Mouse (Mus musculus) T-cell, adult 2 months (primary cell): ENCODE results near the gene Skap2.

Experiments used
- DNase-seq: peaks from one replicate; pipeline ENCODE4 v3.0.0; 2022; ENCODE audit warnings: low spot score

Gene Skap2

DNA sequence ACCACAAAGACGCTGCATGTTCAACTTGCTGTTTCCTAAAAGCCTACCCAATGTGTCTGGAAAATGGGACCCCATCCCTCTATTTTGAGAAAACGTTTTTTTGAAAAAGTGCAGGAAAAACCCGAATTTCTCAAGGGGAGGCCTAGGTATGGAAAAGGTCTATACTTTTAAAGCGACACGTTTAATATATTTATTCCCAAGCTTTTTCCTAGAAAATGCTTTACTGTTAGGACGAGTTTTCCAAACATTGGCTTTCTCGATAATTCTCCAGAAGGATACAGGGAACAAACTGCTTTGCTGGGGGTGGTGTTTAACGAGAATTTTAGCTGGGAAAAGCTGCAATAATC is 6.8 kb downstream of the Skap2 start:
- no peak for DNase-seq

DNA sequence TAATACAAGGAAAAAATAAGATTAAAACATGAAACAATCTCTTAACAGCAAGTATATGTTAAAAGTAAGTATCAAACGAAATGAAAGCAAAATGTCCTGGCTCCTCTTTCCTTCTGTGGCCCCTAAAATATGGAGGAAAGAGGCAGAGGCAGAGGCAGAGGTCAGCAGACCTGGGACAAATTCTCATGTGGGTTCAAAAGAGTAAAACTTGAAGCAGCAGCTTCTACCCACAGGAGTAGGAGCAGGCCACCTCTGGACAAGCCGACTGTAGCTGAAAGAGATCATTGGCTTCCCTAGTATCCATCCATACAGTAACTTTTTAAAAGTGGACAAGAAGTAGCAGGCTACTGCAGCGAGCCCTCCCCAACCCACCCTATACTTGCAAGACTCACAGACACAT is 7.4 kb downstream of the Skap2 start:
- no peak for DNase-seq

DNA sequence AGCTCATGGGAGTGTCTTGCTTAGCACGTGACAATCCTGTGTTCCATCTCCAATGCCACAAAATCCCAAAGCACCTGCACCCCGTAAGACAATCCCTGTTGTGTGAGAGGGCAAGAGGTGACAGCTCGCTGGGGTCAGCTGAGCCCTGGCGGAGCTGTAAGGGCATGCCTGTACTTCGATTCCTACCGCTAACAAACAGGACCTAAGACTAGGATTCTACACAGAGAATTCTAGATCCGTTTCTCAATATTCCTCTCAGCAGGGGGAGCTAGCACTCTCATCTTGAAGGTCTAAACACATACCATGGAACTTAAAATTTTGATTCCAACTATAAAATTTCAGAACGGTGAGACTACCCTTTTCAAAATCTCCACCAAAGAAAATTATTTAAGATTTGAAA is 9.7 kb downstream of the Skap2 start:
- DNase-seq = no peak

DNA sequence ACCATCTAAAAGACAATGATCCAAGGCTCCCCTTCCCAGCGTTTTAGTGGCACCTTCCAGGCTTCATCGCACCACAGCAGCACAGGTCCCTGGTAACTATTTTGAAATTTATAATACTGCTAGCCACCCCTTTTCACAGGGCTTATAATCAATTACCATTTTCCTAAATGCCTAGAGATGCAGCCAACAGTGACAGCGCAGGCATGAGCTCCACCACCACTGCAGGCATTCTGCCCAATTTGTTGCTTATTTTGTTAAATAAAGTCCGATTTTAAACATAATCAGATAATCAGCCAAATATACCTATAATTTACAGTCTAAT is 13.2 kb downstream of the Skap2 start:
- DNase-seq = no peak

DNA sequence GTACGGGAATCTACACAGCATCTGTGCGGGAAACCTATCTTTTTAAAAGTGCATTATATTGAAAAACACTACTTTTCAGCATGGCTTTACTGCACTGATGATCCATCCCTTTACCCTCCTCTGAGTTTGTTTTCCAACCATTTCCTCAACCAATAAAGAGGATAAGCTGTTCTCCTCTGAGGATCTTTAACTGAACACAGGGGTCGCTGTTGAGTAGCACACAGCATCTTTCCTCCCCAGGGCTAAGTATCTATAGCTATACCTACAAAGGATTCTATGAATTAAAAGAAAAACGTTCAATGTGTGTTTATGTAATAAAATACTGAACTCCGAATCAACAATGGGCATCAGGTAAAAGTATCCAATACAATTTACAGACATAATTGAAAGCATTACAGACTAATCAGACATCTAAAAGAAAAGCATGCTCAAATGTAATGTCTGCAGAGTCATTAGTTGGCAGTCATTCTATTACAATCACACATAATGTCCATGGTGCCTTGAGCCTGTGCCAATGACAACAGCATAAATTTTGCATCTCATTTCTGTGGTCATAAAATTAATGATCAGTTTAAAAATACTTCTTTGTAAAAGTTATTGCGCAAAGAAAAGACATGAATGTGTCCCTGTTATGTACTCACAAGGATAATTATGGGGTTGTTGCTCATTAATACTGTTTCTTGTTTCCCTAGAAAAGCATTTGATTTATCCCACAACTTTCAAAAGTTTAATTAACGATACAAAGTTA is 13.8 kb downstream of the Skap2 start:
- DNase-seq = peak; percentile 12

DNA sequence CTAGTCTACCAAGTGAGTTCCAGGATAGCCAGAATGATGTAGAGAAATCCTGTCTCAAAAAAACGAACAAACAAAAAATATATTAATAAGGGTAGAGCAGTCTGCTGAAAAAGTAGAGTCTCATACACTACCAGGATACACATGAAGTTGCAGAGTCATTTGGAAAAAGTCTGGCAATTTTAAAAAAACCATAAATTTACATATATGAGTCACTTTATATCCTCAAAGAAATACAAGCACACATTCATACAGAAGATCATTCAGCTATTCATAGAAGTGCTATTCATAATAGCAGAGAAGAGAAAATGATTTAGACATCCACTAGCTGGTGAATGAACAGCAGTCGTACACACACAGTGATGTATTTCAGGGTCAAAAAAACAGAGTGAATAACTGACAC is 24.4 kb downstream of the Skap2 start:
- DNase-seq = no peak

DNA sequence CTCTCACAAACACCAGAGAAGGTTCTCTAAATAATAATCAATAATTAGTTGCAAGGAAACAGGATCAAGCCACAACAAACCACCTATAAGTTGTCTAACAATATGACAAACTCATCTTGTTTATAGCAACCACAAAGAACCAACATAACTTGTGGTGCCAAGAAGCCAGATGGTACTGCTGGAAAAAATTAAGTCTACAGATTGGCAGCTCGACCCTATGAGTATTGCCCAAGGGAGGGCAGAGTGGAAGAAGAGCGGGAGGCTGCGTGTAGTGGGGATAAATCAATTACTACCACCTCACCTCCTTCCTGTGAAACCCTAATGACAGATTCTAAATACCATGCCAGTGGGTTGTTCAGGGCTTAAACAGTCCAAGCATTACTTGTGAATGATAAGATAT is 34.7 kb downstream of the Skap2 start:
- no peak for DNase-seq

DNA sequence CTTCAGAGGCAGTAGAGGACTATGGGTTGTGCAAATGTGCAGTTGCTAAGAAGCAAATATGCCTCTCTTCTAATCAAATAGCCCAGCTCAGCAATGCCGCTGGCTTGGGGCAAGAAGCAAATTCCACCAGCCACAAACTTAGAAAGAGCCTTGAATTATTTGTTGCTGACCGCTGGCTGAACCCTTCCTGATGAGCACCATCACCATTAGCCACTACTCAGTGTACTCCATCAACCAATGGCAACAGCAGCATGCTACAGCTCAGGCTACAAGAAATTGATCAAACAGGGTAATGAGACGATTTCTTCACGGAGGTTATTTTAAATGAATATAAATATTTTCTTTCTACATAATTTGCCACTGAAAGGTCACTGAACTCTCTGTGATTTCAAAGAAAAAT is 36.6 kb downstream of the Skap2 start:
- DNase-seq = no peak

DNA sequence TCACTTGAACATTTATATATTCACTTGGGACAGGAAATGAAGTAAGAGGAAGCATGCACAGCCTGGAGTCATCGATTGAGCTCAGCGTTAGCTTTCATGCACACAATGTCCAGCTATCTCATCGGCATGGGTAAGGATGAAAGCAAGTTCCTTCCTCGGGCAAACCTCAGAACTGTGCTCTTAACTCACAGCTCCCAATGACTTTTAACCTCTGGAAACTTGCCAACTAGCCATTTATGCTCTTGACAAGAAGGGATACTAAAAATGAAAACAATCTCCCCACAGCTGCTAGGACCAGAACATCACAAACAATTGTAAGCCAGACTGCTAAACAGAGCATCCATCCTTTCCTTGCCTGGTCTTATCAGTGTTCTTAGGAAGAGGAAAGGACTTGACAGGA is 53.4 kb downstream of the Skap2 start:
- DNase-seq = no peak

DNA sequence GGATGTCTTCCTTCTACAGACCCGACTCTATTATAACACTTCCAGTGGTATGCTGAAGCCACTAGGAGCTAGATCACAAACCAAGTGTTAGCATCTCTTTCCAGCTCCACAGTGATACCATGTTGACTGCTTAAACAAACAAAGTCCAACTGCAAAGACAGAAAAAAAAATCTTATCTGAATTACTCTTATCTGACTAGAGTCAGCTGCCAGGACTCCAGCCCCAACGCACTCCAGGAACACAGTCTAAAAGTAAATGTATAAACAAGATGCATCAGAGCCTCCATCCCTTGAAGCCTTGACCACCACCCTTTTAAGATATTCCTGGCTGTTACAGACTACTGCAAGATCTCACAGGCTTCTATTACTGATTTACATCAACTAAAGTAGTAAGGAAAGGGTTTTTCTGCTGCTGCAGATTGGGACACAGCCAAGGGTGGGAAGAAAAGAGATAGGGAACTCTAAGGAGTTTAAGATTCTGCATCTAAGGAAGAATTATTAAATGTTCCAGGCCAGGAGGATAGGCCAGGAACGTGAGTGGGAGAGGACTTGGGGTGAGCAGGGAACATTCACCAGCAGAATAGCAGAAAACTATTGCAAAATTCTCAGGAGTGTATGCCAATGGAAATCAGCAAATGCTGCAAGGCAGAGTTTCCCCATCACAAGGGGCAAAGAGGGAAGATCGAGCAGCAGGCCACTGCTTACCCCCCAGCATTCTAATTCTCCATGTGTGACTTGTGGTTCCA is 56.1 kb downstream of the Skap2 start:
- no peak for DNase-seq

DNA sequence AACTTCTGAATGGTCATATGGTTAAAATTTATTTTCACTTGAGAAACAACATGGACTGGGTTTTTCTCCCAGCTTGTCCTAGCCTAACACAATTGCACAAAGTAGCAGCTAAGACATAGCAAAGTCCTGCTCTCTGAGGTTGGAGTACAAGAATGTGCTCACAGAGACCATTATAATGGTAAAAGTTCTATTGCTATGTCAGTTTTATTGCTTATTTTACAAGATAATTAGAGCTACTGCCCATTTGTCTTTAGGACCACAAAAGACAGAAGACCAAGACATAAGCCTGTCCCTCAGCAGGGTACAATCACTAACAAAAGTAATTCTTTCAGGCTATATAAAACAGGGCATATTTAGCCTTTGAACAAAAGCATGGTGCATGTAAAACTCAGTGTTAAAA is 64.7 kb downstream of the Skap2 start:
- DNase-seq = no peak

DNA sequence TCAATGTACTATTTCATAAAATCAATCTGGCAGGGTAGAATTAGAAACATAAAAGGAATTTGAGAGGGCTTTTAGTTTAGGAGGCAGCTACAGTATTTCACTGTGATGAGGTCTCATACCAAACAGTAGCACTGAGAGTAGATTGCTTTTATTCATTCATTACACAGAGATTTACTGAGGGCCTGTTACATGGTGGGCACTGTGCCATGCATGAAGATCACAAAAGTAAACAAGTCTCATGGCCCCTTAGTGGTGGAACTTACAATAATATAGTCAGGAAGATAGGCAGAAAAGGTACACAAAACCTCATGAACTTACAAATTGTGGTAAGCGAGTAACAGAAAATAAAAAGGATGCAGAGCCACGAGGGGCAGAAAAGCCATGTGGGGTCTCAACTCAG is 67.4 kb downstream of the Skap2 start:
- no peak for DNase-seq

DNA sequence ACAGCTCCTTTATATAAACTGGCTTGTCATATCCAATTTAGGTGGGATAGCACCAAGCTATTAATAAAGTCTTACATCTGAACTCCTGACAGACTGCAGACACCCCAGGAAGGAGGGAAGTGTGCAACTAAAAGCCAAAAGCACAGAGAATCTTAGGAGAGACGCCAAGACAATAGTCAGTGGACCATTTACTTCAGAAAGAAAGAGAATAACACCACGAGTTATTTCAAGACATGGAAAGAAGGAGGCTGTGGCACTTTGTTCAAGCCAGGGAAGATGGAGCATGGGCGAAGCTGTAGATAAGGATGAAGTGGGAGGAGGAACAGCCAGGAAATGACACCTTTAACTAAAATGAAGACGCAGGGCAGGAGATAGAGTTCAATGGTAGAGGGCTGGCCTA is 78.4 kb downstream of the Skap2 start:
- DNase-seq = no peak

DNA sequence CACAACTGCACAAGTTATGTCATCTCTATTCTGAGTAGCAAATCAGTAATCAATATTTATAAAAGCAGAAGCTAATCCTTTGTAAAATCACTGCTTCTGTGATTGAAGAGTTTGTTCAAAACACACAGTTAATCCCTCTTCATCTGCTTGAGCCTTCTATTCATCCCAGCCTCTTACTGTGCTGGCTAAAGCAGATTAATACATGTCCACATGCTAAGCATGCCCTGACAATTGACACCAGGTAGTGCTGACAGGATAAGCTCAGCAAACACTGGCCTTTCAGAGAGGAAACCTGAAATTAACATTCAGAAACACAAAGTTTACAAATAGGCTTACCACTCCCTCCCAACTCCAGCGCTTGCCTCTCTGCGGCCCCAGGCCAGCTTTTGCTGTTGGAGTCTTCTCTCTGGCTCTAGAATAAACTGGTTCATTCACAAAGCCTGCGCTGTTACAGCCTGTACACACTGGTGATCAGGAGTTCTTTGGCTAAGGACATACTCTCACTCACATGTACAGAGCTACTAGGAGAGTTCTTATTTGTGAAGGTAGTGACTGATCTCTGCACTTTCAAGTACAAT is 79.2 kb downstream of the Skap2 start:
- no peak for DNase-seq

DNA sequence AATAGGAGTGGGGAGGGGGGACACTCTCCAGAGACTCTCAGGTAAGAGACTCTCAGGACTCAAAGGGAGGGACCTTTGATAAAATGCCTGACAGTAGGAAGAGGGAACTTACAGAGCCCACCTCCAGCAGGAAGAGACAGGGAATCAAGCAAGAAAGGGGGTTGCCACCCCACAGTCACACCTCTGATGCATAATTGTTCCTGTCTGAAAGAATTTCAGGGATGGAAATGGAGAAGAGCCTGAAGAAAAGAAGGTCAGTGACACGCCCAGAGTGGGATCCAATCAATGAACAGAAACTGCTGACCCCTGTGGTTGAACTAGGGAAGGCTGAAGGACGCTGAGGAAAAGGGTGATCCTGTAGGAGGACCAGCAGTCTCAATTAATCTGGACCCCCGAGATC is 85.2 kb downstream of the Skap2 start:
- DNase-seq = no peak

DNA sequence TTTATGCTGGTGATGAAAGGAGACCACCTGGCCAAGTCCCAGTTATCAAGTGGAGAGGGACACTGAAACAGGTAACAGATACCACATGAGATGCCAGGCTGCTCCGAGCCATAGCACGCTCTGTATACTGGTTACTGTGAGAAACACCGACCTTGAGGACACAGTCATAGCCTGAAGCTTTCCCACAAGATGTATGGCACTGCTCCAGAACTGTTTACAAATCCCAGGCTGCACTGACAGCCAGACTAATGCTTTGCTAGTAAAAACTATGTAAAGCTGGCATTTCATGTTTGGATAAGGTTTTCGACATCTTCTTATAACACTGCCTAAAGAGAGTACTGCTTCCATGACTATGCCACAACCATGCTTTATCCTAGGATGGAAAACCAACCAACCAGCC is 90.5 kb downstream of the Skap2 start:
- DNase-seq = no peak

DNA sequence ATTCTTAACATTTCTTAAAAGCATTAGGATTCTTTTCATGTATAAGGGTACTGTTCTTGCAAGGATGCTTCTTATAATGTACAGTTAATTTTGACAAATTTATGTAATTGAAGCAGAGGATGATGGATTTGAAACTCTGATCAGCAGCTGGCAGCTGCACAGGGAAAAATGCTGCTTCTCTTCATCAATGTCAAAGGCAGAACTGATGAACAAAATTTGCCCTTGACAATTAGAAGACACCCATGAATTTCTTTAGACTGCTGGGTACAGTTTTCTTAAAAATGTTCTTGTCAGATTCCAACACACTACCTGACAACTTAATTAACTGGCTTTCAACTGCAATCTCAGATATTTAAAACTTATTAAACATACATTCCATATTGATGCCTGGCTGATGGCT is 103.9 kb downstream of the Skap2 start:
- no peak for DNase-seq

DNA sequence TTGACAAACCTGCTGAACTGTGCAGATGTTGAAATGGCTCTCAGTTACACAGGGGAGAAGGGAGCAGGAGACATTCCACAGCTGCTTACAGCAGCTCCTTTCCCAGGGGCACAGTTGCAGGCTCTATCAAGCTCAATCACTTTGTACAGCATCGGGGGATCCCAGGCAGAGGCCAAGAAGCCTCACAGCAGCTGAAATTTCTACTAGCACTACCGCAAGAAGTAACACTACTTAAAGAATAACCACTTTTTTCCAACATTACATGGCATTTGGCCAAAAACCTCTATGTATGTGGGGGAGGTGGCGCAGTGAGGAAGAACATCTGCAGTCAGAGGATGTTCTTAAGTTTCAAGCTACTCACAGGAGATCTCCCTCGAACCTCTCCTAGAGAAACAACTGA is 106.7 kb downstream of the Skap2 start:
- no peak for DNase-seq

DNA sequence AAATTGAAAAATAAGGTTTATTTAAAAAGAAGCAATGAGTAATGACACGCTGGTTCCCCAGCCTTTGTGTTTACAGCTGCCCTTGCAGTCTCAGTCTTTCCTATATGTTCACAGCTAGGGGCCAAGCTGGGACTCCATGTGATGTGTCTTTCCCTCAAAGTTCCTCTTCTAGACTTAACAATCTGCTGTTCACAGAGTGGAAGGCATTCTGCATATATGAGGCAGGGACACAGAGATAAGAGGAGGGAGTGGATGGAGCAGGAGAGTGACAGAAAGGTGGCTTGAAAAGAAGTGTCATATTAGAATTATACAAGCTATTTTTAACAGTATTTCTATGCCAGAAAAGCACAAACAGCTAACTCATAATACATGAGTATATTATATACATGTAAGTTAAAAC is 110.8 kb downstream of the Skap2 start:
- DNase-seq = no peak

DNA sequence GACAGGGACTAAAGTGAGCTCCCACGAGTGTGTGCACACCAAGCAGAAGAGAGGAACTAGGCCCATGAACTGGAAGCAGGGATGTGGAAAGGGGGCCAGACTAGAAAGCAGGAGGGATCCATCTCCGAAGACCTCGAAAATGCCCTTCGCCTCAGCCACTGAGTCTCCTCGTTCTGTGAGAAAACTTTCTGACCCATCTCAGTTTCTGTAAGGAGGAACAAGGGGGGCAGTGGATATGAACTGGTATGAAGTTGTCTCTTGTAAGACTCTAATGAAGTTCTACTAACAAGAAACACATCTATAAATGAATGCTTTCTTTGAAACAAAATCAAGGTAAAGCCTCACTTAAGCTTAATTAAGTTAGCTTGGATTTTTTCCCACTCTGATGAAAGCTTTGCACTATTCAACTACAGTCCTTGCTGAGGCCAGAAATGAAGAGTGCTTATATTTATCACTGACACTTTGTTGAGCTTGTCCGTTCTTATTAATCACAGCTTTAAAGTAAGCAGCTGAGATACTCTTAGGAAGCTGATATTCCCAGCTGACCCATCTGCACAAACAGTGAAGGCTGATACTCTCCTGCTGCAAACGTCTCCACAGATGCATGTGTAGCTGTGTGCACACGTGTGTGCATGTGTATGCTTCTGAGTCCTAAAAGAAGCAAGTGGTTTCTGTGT is 113.9 kb downstream of the Skap2 start:
- DNase-seq = no peak

DNA sequence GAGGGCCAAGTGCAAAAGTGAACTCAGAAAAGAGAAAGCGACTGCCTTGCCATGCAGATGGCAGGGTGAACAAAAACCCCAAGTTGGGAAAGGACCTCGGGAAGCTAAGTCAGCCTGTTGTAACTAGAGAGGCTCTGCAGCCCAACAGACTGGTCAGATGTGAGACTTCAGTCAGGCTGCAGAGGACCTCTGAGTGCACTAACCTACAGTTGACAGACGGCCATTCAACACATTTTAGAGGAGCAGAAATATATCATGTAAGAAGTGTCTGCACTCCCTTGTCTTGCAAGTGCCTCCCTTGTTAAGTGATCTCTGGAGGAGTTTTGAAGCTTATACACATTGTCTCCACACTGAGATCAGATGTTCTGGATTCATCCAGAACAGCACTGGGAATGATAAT is 116.6 kb downstream of the Skap2 start:
- no peak for DNase-seq

DNA sequence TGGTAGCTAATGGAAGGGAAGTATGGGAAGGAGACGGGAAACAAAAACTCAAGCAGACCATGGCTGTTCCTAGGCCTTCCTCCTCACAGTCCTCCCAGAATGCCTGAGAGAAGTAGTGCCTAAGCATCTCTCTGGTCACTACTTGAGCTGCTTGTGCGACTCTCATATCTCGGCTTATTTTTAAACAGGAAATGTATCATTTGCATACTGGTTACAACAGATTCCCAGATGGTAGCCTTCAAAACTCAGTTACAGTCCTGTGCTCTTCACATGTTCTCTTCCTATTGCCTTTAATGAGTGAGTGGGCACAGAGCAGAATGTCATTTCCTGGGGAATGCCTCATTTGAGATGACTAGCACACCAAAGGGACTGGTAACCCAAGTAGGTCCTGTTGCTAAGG is 117.6 kb downstream of the Skap2 start:
- DNase-seq = no peak

DNA sequence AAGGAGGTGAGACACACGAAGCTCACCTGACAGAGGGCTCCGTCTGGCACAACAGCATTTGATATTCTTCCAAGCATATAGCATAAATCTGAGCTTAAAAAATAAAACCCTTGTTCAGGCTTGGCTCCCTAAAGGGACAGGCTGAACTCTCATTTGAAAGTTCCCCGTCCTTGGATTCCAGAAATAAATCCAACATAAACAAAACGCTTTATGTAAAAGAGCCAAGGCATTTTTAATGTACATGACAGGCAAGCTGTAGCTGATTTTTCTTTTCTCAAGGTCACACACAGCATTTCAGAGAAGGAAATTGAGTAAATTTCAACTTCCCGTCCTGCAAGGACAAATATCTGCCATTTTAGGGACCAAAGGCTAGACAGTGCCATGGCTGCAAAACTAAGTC is 122.0 kb downstream of the Skap2 start:
- no peak for DNase-seq
